Mouse (Mus musculus) E14TG2a.4 (cell line): Measurements from ENCODE around the gene Tenm4.

ENCODE experiments used
- CTCF ChIP-seq: conservative IDR thresholded peaks from 2 replicates; pipeline ENCODE4 v1.5.1; 2014; ENCODE audit warnings: low read length
- NANOG ChIP-seq: IDR thresholded peaks from 2 replicates; pipeline ENCODE4 v1.6.1; 2014; ENCODE audit warnings: borderline replicate concordance, low read length, mixed read lengths
- POU5F1 ChIP-seq: IDR thresholded peaks from 2 replicates; pipeline ENCODE4 v1.6.1; 2014; ENCODE audit warnings: low read length, borderline replicate concordance

- TF ChIP-seq CTCF (no peak), NANOG (no peak), POU5F1 (no peak)
These were observed 707.6 kb downstream of the Tenm4 start for GRCm38 (mm10) chr7:96878511-96879276.
